Mouse (Mus musculus): ENCODE measurements around the gene Gtf3c1.
"Not testable (repeated sequence)": the region's sequence is repeated elsewhere in the genome, so short reads cannot be mapped to it uniquely, and the experiment has no call there.

The Gtf3c1 gene

DNA sequence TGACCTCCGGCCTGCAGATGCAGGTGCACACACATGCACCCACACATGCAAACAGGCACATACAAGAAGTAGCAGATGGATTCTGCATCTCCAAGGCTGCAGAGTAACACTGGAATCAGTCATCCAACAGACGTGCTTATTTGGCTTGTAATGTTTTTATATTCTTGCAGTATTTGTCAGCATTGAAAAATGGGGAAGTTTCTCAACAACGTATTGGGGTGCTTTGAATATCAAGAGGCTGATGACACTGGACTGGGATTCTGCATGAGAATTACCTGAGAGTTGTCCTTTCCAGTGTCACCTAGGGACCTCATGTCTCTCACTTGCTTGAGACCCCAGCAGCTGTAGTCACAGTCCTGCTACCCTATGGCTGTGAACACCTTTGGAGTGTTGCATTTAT lies 7.2 kb upstream of the Gtf3c1 start:
- in situ Hi-C loops (cut with MboI; ENCODE audit: low pct_unique_long_range_greater_than_20kb in 1 of 2, low sequenced_read_pairs in 2 of 2, unreplicated experiment in 1 of 2) = no loop called here

DNA sequence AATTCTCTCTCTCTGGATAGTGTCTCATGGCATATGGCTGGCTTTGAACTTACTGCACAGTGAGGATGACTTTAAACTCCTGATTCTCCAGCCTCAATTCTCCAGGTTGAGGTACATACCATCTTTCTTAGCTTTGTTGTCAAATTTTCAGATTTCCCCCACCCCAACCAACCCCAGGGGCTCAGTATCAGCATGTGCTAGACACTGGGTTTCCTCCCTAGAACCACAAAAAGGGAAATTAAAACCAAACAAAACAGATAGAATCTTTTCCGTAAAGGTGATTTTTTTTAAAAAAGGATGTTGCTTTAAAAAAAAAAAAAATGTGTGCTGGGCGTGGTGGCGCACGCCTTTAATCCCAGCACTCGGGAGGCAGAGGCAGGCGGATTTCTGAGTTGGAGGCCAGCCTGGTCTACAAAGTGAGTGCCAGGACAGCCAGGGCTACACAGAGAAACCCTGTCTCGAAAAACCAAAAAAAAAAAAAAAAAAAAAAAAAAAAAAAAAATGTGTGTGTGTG lies 6.0 kb upstream of the Gtf3c1 start:
- in situ Hi-C loops (cut with MboI; ENCODE audit: low pct_unique_long_range_greater_than_20kb in 1 of 2, low sequenced_read_pairs in 2 of 2, unreplicated experiment in 1 of 2) = not testable (repeated sequence)

DNA sequence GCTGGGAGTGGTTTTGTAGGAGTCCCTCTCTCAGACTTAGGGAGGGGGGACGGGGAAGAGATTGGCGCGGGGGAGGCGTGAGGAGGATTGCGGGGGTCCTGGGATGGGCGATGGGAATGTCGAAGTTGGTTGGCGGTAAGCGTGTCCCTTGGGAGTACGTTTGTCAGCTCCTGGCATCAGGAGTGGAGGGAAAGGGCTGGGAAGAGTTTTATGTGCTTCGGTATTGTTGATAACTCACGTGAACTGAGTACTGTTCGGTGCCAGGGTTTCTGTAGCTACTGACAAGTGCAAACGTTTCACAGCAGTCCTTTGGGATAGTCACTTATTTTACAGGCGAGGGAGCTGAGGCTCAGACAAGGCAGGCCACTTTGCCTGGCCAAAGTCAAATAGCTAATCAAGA lies 520 bp upstream of the Gtf3c1 start:
- in situ Hi-C loops (cut with MboI; ENCODE audit: low pct_unique_long_range_greater_than_20kb in 1 of 2, low sequenced_read_pairs in 2 of 2, unreplicated experiment in 1 of 2) = no loop called here

DNA sequence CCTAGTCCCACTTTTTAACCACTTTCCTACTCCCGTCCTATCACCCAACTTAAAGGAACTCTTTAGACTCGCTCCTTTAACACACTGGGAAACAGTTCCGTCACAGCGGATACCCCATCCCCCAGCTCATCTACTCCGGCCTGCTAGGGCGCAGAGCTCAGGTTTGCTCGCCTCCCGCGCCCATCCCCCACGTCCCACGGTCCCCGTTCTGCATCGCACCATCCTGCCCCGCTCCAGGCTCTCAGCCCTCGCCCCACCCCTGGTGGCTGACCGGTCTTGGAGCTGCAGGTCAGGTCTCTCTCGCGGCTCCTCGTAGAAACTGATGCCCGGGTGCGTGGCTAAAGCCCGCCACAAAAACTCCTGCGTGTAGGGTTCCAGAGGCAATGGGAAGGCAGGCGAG lies 394 bp downstream of the Gtf3c1 start:
- in situ Hi-C loops (cut with MboI; ENCODE audit: low pct_unique_long_range_greater_than_20kb in 1 of 2, low sequenced_read_pairs in 2 of 2, unreplicated experiment in 1 of 2) = no loop called here

DNA sequence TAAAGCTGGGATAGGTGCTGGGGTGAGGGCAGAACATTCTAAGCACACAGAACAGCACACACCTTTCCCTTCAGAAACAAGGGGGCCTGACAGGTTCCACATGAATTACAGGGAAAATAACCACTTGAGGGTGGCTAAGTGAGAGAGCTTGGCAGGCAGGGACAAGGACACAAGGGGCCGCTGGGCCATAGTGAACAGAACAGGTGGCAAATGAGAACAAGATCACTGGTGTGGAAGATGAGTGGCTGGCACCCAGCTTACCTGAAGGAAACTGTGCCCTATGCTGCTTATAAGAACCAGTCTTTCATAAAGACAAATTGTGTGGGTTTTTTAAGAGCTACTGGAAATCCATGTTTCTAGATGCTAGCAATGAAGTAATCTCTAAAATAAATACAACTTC lies 4.8 kb downstream of the Gtf3c1 start:
- in situ Hi-C loops (cut with MboI; ENCODE audit: low pct_unique_long_range_greater_than_20kb in 1 of 2, low sequenced_read_pairs in 2 of 2, unreplicated experiment in 1 of 2) = no loop called here

DNA sequence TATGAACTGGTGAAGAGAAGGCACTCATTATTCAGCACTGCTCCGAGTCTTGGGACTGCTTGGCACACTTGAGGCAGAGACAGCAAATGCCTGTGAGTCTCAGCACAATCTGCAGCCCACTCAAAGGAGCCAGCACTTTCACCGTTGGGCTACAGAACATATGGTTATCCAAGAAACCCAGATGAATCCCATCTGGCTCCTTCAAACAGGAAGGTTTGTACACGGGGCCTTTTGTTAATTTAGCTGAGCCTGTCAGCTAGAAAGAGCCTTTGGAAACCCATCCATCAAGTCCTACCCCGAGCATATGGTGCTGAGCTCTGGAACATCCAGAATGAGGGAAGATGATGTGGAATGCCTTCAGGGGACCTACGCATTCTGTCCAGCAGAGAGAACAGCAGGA lies 13.5 kb downstream of the Gtf3c1 start:
- in situ Hi-C loops (cut with MboI; ENCODE audit: low pct_unique_long_range_greater_than_20kb in 1 of 2, low sequenced_read_pairs in 2 of 2, unreplicated experiment in 1 of 2) = no loop called here

DNA sequence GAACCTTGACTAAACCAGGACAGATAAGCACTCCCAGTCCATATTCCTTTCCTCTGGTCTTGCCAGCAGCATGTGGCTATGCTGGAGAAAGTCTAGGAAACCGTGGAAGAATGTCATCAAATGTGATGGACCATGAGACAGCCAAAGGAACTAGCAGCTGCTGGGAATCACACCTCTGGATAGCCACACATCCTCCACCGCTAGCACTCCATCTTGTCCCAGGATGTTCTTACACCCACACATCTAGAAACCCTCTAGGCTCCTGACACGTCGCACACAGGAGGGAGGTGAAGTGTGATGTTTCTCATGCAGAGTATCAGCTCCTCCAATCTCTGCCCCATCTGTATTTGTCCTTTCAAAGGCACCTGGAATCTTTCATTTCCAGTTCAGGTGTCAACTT lies 17.1 kb downstream of the Gtf3c1 start:
- in situ Hi-C loops (cut with MboI; ENCODE audit: low pct_unique_long_range_greater_than_20kb in 1 of 2, low sequenced_read_pairs in 2 of 2, unreplicated experiment in 1 of 2) = no loop called here

DNA sequence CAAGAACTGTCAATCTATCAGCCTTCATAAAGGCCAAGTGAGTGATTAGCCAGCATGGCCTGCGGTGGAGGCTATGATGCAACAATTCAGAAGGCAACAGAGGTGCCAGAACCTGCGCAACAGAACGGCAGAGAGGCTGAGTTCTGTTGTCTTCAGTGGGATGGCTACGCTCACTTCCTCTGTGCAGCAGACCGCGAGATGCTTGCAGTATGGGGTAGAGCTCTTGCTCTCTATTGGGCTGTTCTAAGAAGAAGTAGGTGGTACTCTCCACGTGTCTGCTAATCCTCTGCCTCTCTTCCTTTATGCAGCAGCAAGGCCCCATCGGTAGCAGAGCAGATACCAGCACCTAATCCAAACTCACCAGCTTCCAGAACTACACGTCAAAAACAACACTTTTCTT lies 27.6 kb downstream of the Gtf3c1 start:
- in situ Hi-C loops (cut with MboI; ENCODE audit: low pct_unique_long_range_greater_than_20kb in 1 of 2, low sequenced_read_pairs in 2 of 2, unreplicated experiment in 1 of 2) = no loop called here

DNA sequence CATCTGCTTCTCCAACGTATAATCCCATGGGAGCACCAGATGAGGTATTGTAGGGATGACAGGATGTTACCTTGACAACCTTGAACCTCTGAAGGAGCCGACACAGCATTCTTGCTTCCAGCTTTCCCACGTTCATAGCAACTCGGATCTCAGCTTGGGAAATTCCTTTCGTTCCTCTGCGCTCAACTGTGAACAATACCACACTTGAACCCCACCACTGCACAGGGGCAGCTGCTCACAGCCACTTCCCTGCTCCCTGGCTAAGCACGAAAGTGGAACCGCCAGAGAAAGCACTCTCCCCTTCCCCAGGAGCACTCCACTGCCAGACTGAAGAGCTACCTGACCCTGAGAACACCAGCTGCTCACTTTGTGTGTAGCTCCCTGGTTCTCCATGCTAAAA lies 28.8 kb downstream of the Gtf3c1 start:
- in situ Hi-C loops (cut with MboI; ENCODE audit: low pct_unique_long_range_greater_than_20kb in 1 of 2, low sequenced_read_pairs in 2 of 2, unreplicated experiment in 1 of 2) = no loop called here

DNA sequence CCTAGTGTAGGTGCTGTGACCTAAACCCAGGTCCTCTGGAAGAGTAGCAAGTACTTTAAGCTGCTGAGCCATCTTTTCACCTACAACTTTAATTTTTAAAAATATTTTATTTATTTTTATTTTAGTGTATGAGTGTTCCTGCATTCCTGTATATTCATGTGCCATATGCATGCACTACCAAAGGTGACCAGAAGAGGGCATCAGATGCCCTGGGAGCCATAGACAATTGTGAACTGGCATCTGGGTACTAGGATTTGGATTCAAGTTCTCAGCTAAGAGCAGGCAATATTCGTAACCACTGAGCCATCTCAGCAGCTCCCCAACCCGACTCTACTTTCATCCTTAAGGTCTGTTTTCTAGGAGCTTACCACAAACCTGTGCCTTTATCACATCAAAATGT lies 32.7 kb downstream of the Gtf3c1 start:
- in situ Hi-C loops (cut with MboI; ENCODE audit: low pct_unique_long_range_greater_than_20kb in 1 of 2, low sequenced_read_pairs in 2 of 2, unreplicated experiment in 1 of 2) = no loop called here

DNA sequence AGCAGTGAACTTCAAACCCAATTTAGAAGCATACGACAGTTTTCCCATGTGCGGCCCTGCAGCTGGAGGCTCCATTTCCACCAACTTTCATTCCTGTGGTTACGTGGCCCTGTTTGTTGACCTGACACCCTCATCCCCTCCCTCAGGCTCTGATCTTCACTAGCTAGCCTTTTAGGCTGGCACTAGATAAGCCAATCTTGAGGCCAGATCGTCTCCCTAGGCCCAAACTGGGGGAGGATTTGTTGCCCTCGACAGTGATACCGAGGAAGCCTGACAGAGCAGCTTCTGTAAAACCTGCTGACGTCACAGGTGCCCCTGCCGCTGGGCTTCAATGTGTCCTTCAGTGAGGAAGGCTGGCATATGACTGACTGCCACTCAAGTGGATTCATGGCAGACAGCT lies 36.2 kb downstream of the Gtf3c1 start:
- in situ Hi-C loops (cut with MboI; ENCODE audit: low pct_unique_long_range_greater_than_20kb in 1 of 2, low sequenced_read_pairs in 2 of 2, unreplicated experiment in 1 of 2) = no loop called here

DNA sequence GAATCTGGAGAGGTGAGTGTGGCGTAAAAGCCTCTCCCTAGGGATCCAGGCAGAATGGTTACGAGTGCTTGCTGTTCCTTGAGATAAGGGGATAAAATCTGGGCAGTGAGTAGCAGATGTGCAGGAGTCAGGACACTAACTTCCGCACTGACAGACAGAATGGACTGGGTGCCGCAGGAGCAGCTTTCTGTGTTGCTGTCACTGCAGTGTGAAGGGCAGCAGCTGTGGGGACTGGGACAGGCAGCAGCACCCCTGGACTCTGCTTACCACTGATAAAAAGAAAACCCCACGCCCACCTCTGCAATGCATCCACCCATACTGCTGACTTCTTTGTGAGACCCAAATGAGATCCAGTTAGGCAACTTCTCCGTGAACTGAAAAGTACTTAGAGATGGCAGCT lies 36.7 kb downstream of the Gtf3c1 start:
- in situ Hi-C loops (cut with MboI; ENCODE audit: low pct_unique_long_range_greater_than_20kb in 1 of 2, low sequenced_read_pairs in 2 of 2, unreplicated experiment in 1 of 2) = no loop called here

DNA sequence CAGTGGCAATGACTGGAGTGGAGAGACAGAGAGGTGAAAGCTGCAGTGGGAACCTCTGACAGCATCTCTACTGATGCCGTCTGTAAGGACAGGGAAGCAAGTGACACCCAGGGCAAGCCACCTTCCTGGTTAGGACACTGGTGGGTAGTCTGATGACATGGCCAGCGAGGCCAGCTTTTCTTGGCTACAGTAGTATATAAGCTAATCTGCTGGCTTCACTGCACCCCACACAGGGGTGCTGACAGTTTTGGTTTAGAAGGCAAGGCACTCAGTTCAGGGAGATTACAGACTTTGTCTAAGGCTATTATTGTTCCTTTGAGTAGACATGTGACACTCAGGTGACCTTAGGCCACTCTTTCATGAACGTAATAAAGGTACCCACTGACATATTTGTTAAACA lies 43.9 kb downstream of the Gtf3c1 start:
- in situ Hi-C loops (cut with MboI; ENCODE audit: low pct_unique_long_range_greater_than_20kb in 1 of 2, low sequenced_read_pairs in 2 of 2, unreplicated experiment in 1 of 2) = no loop called here

DNA sequence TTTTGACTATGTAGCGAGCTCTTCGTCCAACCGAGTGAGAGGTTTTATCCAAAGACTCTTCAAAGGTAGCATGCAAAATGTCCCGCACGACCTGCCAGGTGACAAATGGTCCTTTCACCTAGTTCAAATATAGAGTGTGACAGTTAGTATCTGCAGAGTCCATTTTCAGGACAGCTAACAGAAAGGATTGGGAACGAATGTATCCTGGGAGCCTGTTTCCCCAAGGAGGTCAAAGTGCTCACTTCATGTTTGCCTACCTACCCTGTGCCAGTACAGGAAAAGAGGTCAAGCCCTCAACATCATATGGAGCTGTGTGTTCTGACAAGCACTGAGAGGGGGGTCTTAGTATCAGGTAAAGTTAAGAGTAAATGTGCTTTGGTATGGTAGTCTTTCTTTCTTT lies 50.1 kb downstream of the Gtf3c1 start:
- in situ Hi-C loops (cut with MboI; ENCODE audit: low pct_unique_long_range_greater_than_20kb in 1 of 2, low sequenced_read_pairs in 2 of 2, unreplicated experiment in 1 of 2) = no loop called here

DNA sequence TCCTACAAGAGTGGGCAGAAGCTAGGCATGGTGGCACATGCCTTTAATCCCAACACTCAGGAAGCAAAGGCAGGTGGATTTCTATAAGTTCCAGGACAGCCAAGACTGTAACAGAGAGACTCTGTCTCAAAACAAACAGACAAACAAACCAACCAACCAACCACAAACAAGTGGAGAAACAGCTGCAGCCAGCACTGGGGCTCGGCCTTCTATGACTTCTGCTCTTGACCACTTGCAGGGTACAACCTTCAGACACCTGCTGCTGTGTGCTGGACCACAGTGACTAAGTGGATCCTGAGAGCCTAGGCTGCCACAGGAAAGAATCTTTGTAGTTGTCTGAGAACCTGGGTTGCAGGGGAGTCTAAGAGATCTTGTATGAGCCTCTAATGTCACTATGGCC lies 58.6 kb downstream of the Gtf3c1 start:
- in situ Hi-C loops (cut with MboI; ENCODE audit: low pct_unique_long_range_greater_than_20kb in 1 of 2, low sequenced_read_pairs in 2 of 2, unreplicated experiment in 1 of 2) = no loop called here

DNA sequence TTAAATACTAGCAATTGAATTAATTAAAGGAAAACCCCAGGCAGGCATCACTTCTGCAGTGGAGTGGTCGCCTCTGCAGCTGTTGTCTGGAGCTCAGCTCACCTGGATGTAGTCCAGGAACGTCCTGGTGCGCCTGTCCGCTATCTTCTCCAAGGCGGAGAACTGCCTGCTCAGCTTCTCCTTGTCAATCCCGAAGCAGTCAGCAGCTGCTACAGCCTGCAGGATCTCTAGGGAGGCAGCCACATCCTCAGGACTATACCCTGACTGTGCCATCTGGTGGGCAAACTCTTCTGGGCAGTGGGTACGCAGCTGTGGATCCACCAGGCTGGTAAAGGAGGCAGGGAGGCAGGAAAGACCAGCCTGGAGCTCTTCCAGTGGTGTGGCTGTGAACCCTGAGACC lies 62.2 kb downstream of the Gtf3c1 start:
- in situ Hi-C loops (cut with MboI; ENCODE audit: low pct_unique_long_range_greater_than_20kb in 1 of 2, low sequenced_read_pairs in 2 of 2, unreplicated experiment in 1 of 2) = no loop called here

DNA sequence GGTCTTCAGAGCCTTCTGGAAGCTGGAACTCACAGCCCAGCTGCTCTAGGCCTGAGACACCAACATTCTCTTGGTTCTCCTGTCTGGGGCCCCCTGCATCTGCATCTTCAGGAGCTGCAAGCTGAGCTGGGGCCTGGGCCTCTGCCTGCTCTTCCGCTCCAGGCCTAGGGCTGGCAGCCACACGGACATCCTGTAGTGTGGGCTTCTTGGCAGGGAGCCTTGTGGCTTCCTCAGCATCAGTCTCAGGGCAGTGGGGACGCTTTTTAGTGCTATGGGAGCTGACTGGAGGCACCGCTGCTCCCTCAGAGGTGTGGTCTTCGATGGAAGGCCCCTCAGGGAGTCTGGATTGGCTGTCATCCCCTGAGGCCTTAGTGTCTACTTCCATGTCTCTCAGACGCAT lies 63.7 kb downstream of the Gtf3c1 start:
- in situ Hi-C loops (cut with MboI; ENCODE audit: low pct_unique_long_range_greater_than_20kb in 1 of 2, low sequenced_read_pairs in 2 of 2, unreplicated experiment in 1 of 2) = no loop called here

DNA sequence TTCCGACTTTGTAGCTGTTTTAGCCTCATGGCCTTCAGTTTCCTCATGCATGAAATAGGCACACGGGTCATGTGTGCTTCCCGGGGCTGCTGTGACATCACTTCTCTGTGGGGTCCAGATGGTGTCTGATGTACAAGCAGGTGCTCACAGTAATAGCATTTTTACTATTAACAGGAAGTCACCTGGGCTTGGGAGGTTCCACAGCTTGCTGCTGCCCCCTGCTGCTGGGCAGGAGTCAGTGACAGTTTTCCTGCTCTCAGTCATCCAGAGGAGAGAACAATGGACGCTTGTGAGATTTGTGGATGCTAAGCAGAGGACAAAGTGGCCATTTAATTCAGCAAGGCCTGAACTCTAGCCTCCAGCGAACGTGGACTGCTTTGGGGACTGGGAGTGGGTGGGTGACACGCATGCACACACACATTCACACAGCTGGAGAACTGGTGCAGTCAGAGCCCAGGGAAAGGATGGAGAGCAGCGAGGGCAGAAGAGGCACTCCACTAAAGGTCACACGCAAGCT lies 68.7 kb downstream of the Gtf3c1 start:
- in situ Hi-C loops (cut with MboI; ENCODE audit: low pct_unique_long_range_greater_than_20kb in 1 of 2, low sequenced_read_pairs in 2 of 2, unreplicated experiment in 1 of 2) = no loop called here

DNA sequence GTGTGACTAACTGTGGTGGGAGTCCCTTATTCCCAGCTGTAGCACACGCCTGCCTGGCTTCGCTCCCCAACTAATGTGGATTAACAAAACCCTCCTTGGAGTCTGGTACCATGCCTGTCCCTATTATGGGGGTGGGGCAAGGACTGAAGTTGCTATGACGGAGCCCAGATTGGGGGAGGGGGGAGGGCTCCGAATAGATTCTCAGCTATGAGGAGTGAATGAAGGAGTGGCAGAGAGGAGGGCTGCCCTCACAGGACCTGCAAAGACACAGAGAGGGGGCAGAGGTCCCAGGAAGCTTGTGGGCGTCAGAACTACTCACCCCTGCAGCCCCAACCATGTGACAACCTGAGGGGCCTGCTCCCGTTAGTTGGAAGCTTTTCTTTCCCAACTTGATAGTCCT lies 69.2 kb downstream of the Gtf3c1 start:
- in situ Hi-C loops (cut with MboI; ENCODE audit: low pct_unique_long_range_greater_than_20kb in 1 of 2, low sequenced_read_pairs in 2 of 2, unreplicated experiment in 1 of 2) = no loop called here

DNA sequence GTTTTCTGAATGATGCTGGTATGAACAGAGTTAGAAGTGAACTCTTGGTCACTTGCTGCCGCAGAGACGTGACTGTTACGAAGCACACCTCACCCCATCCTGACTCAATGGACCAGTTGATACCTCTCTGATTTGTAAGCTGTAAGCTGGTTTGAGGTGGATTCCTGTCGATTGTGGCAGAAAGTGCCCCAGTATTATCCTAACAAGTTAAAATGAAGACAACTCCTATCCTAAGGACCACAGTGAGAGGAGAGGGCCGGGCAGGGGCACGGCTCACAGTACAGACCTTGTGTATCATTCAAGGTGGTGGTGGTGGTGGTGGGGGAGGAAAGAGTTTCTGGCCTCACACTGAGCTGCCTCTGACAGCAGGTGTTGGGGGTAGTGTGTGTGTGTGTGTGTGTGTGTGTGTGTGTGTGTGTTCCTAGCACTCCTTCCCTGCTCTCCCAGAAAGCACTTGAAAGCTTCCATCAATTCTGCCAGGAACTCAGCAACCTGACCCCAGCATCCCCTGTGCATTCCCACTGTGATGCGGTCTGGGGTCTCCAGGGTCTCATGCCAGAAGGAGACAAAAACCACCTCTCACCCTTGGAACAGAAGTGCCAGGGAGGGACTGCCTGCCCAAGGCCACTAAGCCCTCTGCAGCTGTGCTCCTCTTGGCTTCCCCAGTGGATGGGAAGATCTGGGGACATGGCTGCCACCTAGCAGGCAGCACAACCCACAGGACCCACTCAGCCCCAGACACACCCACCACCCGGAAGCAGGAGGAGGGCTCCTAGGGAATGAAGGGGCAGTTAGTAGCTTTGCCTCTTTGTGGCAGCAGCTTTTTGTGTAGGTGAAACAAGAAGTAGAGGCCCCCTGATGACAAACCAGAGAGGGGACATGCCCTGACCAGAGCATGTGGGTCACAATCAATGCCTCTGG lies 70.1 kb downstream of the Gtf3c1 start:
- in situ Hi-C loops (cut with MboI; ENCODE audit: low pct_unique_long_range_greater_than_20kb in 1 of 2, low sequenced_read_pairs in 2 of 2, unreplicated experiment in 1 of 2) = no loop called here
